Mouse (Mus musculus) forebrain, postnatal 0 days (tissue): ENCODE measurements around the gene Ski. TPM values are rescaled to one million over a fixed set of nuclear protein-coding genes. Genes with fewer than 3 reads are reported as not detected.

Experiments used
- ATAC-seq: fragments of 200-750 bp; cut with Nextera tagmentation; 2 replicates; pipeline ENCODE4 v1.8.0; 2017; ENCODE audit warnings: mild to moderate bottlenecking, moderate library complexity
- DNase-seq: peaks from one replicate; pipeline ENCODE4 v3.0.0-alpha.2; 2015
- H3K27ac ChIP-seq: fragments of 300-500 bp; sonication (generic); 2 replicates; pipeline ENCODE4 v1.5.1; 2014; ENCODE audit warnings: low read depth, mild to moderate bottlenecking, antibody characterized with exemption, low read length, moderate library complexity, mixed read lengths
- H3K27me3 ChIP-seq: fragments of 300-500 bp; sonication (generic); 2 replicates; pipeline ENCODE4 v1.6.1; 2014; ENCODE audit warnings: mild to moderate bottlenecking, low read length, mixed read lengths; ENCODE audit not compliant: insufficient read depth
- H3K36me3 ChIP-seq: fragments of 300-500 bp; sonication (generic); 2 replicates; pipeline ENCODE4 v1.6.1; 2014; ENCODE audit warnings: mild to moderate bottlenecking, moderate library complexity; ENCODE audit not compliant: insufficient read depth
- H3K4me1 ChIP-seq: fragments of 300-500 bp; sonication (generic); 2 replicates; pipeline ENCODE4 v1.6.1; 2014; ENCODE audit warnings: antibody characterized with exemption; ENCODE audit not compliant: insufficient read depth
- H3K4me2 ChIP-seq: fragments of 300-500 bp; sonication (generic); 2 replicates; pipeline ENCODE4 v1.6.1; 2014; ENCODE audit warnings: low read depth, mild to moderate bottlenecking, moderate library complexity
- H3K4me3 ChIP-seq: fragments of 300-500 bp; sonication (generic); 2 replicates; pipeline ENCODE4 v1.5.1; 2014; ENCODE audit warnings: low read depth, low read length, mixed read lengths
- H3K9ac ChIP-seq: fragments of 300-500 bp; sonication (generic); 2 replicates; pipeline ENCODE4 v1.6.1; 2014; ENCODE audit warnings: mild to moderate bottlenecking
- H3K9me3 ChIP-seq: fragments of 300-500 bp; sonication (generic); 2 replicates; pipeline ENCODE4 v1.6.1; 2016; ENCODE audit warnings: low read length
- CTCF ChIP-seq: sonication (generic); IDR thresholded peaks from 2 replicates; pipeline ENCODE4 v1.5.1; 2016; ENCODE audit warnings: antibody characterized with exemption, control low read depth, low read depth
- WGBS: fragments of 180-500 bp; shearing (Covaris S2); extraction: QIAGEN DNeasy Blood & Tissue Kit; methylation state at CpG from one replicate; pipeline ENCODE4 v1.1.7; 2014; 5-methylcytosine and 5-hydroxymethylcytosine counted together
- polyA plus RNA-seq: library from polyadenylated mRNA; unstranded; fragments of >200 nt; fragmentation: Nextera tagmentation; extraction: Ambion mirVana; gene quantifications from 2 replicates; pipeline ENCODE4 v1.2.1, GENCODE M21; 2015
- total RNA-seq: library from RNA; depleted of rRNA; stranded (reverse); fragments of >200 nt; gene quantifications from 2 replicates; pipeline ENCODE4 v1.2.3, GENCODE M21; 2014

Ski gene
- total and polyA plus RNA-seq, 2 experiments from 2014 or later: 12.2 to 68.7 TPM

GRCm38 (mm10) chr4:155122444-155123040 is 99.8 kb downstream of the Ski start:
- peak; percentile 93 for ATAC-seq
- Histone ChIP-seq H3K27ac (peak overlapping the region; percentile 77), H3K4me3 (no peak overlapping the region), H3K4me2 (peak overlapping the region; percentile 19; the same call in 1 of the 2 replicates), H3K9me3 (no peaks in the 10 kb centered on the region), H3K27me3 (no peaks in the 10 kb centered on the region), H3K4me1 (peaks cover 10% of the 10 kb centered on the region; the same call in 1 of the 2 replicates), H3K36me3 (no peaks in the 10 kb centered on the region), H3K9ac (0 out of 2 replicates have a peak overlapping the region, but pooled peaks have one; percentile 11)
- WGBS: 6% methylated on average over 16 of the region's 16 CpGs
- peak; percentile 93 for DNase-seq
- no peak for TF ChIP-seq CTCF

- ATAC-seq (peak; percentile 2; the same call in 1 of the 2 replicates), DNase-seq (no peak)
- H3K27me3 ChIP-seq: no peaks in the 10 kb centered on the region
- WGBS: 70% methylated on average over 6 of the region's 6 CpGs
- 0 out of 2 replicates have a peak overlapping the region, but pooled peaks have one; percentile 11 for H3K9ac ChIP-seq
- peak overlapping the region; percentile 77 for H3K27ac ChIP-seq
- H3K4me3 ChIP-seq: no peak overlapping the region
- TF ChIP-seq CTCF: no peak
- H3K4me2 ChIP-seq: no peak overlapping the region; the same call in 1 of the 2 replicates
- H3K36me3 ChIP-seq: no peaks in the 10 kb centered on the region
- H3K4me1 ChIP-seq: peaks cover 10% of the 10 kb centered on the region; the same call in 1 of the 2 replicates
- H3K9me3 ChIP-seq: no peaks in the 10 kb centered on the region
These were observed 100.4 kb downstream of the Ski start for GRCm38 (mm10) chr4:155121915-155122443.

GRCm38 (mm10) chr4:155121222-155121621 is 101.2 kb downstream of the Ski start:
- ATAC-seq: no peak
- no peaks in the 10 kb centered on the region for H3K36me3 ChIP-seq

GRCm38 (mm10) chr4:155120583-155120982 is 101.8 kb downstream of the Ski start:
- H3K36me3 ChIP-seq: no peaks in the 10 kb centered on the region
- H3K9me3 ChIP-seq: no peaks in the 10 kb centered on the region
- TF ChIP-seq CTCF: no peak
- no peak overlapping the region for H3K4me2 ChIP-seq
- ATAC-seq (no peak), DNase-seq (no peak)
- WGBS: 82% methylated on average over 5 of the region's 5 CpGs
- no peak overlapping the region for H3K4me3 ChIP-seq
- H3K27me3 ChIP-seq: no peaks in the 10 kb centered on the region
- no peak overlapping the region for H3K9ac ChIP-seq
- H3K4me1 ChIP-seq: peaks cover 10% of the 10 kb centered on the region; the same call in 1 of the 2 replicates
- no peak overlapping the region for H3K27ac ChIP-seq

More at GRCm38 (mm10) chr4:155121222-155121621, 101.2 kb downstream of the Ski start:
- Histone ChIP-seq H3K4me2 (no peak overlapping the region), H3K9me3 (no peaks in the 10 kb centered on the region), H3K9ac (no peak overlapping the region), H3K27me3 (no peaks in the 10 kb centered on the region), H3K27ac (no peak overlapping the region), H3K4me1 (peaks cover 10% of the 10 kb centered on the region; the same call in 1 of the 2 replicates), H3K4me3 (no peak overlapping the region)
- 89% methylated on average over 6 of the region's 6 CpGs for WGBS
- DNase-seq: no peak
- TF ChIP-seq CTCF: no peak

GRCm38 (mm10) chr4:155120038-155120437 is 102.4 kb downstream of the Ski start:
- no peak overlapping the region for H3K4me3 ChIP-seq
- DNase-seq: no peak
- no peak for ATAC-seq
- no peak overlapping the region for H3K4me2 ChIP-seq
- WGBS: 89% methylated on average over 7 of the region's 7 CpGs
- H3K9ac ChIP-seq: no peak overlapping the region
- no peaks in the 10 kb centered on the region for H3K36me3 ChIP-seq
- no peaks in the 10 kb centered on the region for H3K9me3 ChIP-seq
- TF ChIP-seq CTCF: no peak
- H3K27me3 ChIP-seq: no peaks in the 10 kb centered on the region
- H3K4me1 ChIP-seq: peaks cover 10% of the 10 kb centered on the region; the same call in 1 of the 2 replicates
- H3K27ac ChIP-seq: no peak overlapping the region

GRCm38 (mm10) chr4:155118278-155118677 is 104.1 kb downstream of the Ski start:
- H3K4me2 ChIP-seq: no peak overlapping the region
- no peaks in the 10 kb centered on the region for H3K27me3 ChIP-seq
- TF ChIP-seq CTCF: no peak
- no peak overlapping the region for H3K27ac ChIP-seq
- no peaks in the 10 kb centered on the region for H3K36me3 ChIP-seq
- peaks cover 13% of the 10 kb centered on the region for H3K4me1 ChIP-seq
- WGBS: 45% methylated on average over 10 of the region's 10 CpGs
- H3K9me3 ChIP-seq: no peaks in the 10 kb centered on the region
- no peak overlapping the region for H3K4me3 ChIP-seq
- H3K9ac ChIP-seq: no peak overlapping the region
- DNase-seq: no peak
- ATAC-seq: no peak

GRCm38 (mm10) chr4:155117396-155117978 is 104.9 kb downstream of the Ski start:
- DNase-seq: no peak
- Histone ChIP-seq H3K27me3 (no peaks in the 10 kb centered on the region), H3K27ac (no peak overlapping the region), H3K9me3 (no peaks in the 10 kb centered on the region), H3K36me3 (no peaks in the 10 kb centered on the region), H3K9ac (no peak overlapping the region), H3K4me2 (no peak overlapping the region), H3K4me3 (no peak overlapping the region), H3K4me1 (peaks cover 8% of the 10 kb centered on the region; the same call in 1 of the 2 replicates)
- 80% methylated on average over 6 of the region's 6 CpGs for WGBS
- ATAC-seq: no peak
- TF ChIP-seq CTCF: no peak
